Mouse (Mus musculus): ENCODE results near the gene Jmjd1c.
A peak's percentile ranks its signal among the peaks of the same experiment; 100 is the strongest.

The Jmjd1c gene

GRCm38 (mm10) chr10:67131709-67132108 lies 35.8 kb downstream of the Jmjd1c start:
- DNase-seq (ENCODE audit: low read depth) = no peak

DNA sequence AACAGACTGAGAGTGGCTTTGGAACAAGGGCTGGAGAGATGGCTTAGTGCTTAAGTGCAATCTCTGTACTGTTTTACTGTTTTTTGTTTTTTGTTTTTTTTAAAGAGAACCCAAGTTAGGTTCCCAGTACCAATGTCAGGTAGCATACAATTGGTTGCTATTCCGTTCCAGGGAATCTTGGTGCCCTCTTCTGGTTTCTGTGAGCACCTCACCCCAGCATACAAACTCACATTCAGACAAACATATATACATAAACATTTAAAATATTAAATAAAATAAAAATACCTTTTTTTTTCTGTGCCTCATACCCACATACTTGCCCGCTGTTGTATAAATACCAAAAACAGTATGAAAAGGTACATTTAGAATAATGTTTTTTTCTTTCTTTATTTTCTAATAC lies 38.4 kb downstream of the Jmjd1c start:
- DNase-seq (ENCODE audit: low read depth) = no peak

- no peak for DNase-seq (ENCODE audit: low read depth)
Observed at GRCm38 (mm10) chr10:67137437-67137836, 41.5 kb downstream of the Jmjd1c start.

DNA sequence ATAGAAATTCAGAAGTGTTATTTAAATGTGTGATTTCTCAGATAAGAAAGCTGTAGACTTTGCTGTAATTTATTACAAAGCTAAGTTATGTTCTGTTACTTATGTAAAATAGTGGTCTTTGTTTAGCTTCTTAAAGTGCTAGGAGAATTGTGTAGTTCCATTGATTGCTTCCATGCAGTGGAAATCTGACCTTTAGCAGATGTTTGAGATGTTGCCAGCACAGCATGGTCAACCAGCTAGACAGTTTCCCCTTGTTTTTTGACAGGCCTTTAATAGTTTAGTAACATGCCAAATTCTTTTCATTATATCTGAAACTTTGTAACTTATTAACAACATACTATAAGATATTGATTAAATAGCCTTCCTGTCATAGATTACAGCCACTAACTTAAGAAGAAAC lies 47.7 kb downstream of the Jmjd1c start:
- DNase-seq (ENCODE audit: low read depth) = peak; percentile 77

DNA sequence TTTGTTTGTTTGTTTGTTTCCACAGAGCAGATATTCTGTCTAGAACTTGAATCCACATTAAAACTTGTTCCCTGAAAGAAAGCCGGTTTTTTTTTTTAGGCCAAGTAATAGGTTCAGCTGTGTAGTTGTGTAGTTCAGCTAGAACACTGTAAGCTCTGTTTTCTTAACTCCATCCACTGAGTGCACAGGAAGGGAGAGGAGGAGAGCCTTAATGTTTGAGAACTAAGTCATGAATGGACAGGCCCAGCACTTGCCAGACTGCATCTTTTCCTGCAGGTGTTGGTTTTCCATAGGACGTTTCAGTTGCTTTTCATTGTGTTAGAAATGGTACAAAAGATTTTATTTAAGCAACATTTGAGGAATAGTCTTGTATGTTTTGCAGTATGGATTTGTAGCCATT lies 48.3 kb downstream of the Jmjd1c start:
- DNase-seq (ENCODE audit: low read depth) = no peak

- no peak for DNase-seq (ENCODE audit: low read depth)
Observed at GRCm38 (mm10) chr10:67145623-67146022, 49.7 kb downstream of the Jmjd1c start.

GRCm38 (mm10) chr10:67151766-67152165 lies 55.8 kb downstream of the Jmjd1c start:
- DNase-seq (ENCODE audit: low read depth) = no peak

- no peak for DNase-seq (ENCODE audit: low read depth)
Observed at GRCm38 (mm10) chr10:67154647-67155046, 58.7 kb downstream of the Jmjd1c start.

- no peak for DNase-seq (ENCODE audit: low read depth)
Observed at GRCm38 (mm10) chr10:67174049-67174448, 78.1 kb downstream of the Jmjd1c start.

DNA sequence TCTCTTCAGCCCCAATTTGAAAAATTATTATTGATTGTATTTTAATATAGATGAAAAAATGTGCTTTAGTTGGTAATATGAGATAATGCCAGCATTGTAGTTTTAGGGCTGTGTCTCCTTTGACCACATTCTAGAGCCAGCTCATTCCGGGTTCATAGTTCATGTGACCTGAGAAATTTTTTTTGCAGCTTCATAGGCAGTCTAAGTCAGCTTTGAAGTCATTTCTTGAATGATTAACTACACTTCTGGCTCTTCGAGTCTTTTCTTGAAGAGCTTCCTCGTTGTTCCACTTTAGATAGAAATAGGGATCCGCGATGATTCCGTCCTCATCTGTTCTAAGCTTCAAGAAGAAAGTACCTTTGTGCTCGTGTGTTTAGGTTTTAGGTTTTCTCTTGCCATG lies 80.1 kb downstream of the Jmjd1c start:
- no peak for DNase-seq (ENCODE audit: low read depth)

DNA sequence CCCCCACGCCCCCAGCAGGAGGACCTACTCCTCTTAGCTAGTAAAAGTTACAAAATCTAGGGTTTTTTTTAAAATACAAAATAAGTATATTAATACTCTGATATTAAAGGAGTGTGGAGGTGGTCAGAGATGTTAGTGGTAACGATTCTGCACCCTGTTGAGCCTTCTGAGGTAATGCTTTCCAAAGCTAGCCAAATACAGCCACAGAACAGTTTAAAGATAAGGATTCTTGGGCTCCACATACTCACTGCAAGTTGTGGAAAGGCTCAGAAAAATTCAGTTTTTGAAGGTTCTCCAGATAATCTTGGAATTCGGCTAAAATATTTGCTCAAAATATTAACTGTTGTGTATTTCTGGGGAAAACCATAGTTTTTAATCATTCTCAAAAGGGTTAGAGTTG lies 81.0 kb downstream of the Jmjd1c start:
- DNase-seq (ENCODE audit: low read depth) = no peak

GRCm38 (mm10) chr10:67177410-67177809 lies 81.5 kb downstream of the Jmjd1c start:
- no peak for DNase-seq (ENCODE audit: low read depth)

- DNase-seq (ENCODE audit: low read depth) = no peak
Observed at GRCm38 (mm10) chr10:67180021-67180420, 84.1 kb downstream of the Jmjd1c start.

- DNase-seq (ENCODE audit: low read depth) = no peak
Observed at GRCm38 (mm10) chr10:67180799-67181198, 84.9 kb downstream of the Jmjd1c start.

GRCm38 (mm10) chr10:67182651-67183050 lies 86.7 kb downstream of the Jmjd1c start:
- DNase-seq (ENCODE audit: low read depth) = no peak

- DNase-seq (ENCODE audit: low read depth) = no peak
Observed at GRCm38 (mm10) chr10:67183086-67183485, 87.2 kb downstream of the Jmjd1c start.

GRCm38 (mm10) chr10:67184441-67185070 lies 88.6 kb downstream of the Jmjd1c start:
- no peak for DNase-seq (ENCODE audit: low read depth)

DNA sequence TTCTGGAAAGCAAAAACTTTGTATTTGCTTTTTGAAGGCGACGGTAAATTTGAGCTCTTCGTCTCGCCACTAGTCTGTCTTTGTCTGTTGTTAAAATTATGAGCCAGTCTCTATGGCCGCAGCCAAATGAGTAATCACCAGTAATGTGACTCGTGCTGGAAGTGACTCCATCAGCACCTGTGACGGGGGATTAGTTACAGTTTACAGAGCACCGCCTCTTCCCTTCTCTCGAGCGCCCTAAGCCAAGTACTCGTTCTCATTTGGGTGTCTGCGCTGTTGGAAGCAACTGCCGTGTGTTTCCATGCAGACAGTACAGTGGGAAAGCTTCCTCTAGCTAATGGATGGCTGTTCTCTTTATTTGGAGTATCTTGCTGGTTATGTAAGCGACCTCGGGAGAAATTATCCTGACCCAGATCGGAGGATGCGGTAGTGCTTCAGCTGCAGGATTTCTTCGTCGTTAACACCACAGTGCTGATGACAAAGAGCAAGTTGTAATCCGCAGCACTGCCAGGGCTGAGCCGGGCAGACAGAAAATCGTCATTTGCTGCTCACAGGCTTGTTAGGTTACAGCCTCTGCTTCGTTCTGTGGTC lies 89.7 kb downstream of the Jmjd1c start:
- peak; percentile 89 for DNase-seq (ENCODE audit: low read depth)

- DNase-seq (ENCODE audit: low read depth) = no peak
Observed at GRCm38 (mm10) chr10:67186489-67186888, 90.6 kb downstream of the Jmjd1c start.

DNA sequence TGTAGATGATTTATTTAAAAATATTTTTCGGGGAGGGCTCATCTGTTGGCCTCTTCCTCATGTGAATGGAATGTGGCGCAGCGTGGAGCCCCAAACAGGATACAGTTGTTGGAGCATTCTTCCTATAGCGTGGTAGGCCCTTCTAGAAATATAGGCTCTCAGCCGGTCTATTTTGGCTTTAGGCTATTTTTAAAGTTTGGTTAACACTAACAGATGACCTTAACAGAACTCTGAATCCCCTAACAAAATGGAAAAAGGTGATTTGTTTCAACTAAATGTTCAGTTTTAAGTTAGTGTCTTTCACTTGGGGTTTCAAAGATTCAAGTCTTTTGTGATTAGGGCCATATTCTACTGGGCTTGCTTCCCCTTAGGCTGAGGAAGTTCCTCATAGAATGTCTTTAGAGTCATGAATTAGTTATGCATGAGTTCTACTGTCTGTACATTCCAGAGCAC lies 91.1 kb downstream of the Jmjd1c start:
- DNase-seq (ENCODE audit: low read depth) = peak; percentile 77

- DNase-seq (ENCODE audit: low read depth) = no peak
Observed at GRCm38 (mm10) chr10:67187952-67188351, 92.0 kb downstream of the Jmjd1c start.

- no peak for DNase-seq (ENCODE audit: low read depth)
Observed at GRCm38 (mm10) chr10:67189057-67189456, 93.1 kb downstream of the Jmjd1c start.

GRCm38 (mm10) chr10:67190261-67190660 lies 94.3 kb downstream of the Jmjd1c start:
- peak; percentile 60 for DNase-seq (ENCODE audit: low read depth)

- peak; percentile 21 for DNase-seq (ENCODE audit: low read depth)
Observed at GRCm38 (mm10) chr10:67192366-67192765, 96.4 kb downstream of the Jmjd1c start.

Data from NIH3T3 (cell line).